Mouse (Mus musculus): ENCODE data around the gene Casp7.

DNA sequence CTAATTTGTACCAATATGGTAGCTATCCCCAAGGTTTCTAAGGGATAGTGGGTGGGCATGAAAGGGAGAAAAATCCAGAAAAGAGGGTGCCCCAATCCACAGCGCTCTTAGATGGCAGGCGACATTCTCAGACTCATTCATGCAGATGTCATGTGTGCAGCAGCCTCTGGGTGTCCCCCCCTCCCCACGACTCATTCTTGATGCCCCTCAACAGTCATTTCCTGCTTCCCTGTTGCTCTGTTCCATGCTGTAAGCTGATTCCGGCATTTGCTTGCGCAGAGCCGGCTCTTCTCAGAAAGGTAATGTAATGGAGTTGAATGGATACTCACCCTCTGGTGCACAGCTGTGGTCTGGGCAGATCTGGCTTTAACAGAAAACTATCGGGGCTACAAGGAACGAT is 33.4 kb downstream of the Casp7 start:
- TF ChIP-seq CTCF (IDR thresholded peaks at IDR 0.05; ENCODE audit: extremely low read depth, insufficient read depth, insufficient read length, insufficient replicate concordance) (no peak), POLR2A (IDR thresholded peaks at IDR 0.05; ENCODE audit: low read depth, low read length) (no peak)
